Mouse (Mus musculus) C2C12 (cell line): ENCODE data around the gene Tmem52.

Experiments
- CTCF ChIP-seq: IDR thresholded peaks from one replicate; pipeline ENCODE4 v1.5.1; 2011; ENCODE audit not compliant: control insufficient read depth, insufficient read depth, insufficient read length
- MYOD1 ChIP-seq: IDR thresholded peaks from one replicate; pipeline ENCODE4 v1.6.1; 2011; ENCODE audit warnings: low read depth; ENCODE audit not compliant: control insufficient read depth, insufficient read length

DNA sequence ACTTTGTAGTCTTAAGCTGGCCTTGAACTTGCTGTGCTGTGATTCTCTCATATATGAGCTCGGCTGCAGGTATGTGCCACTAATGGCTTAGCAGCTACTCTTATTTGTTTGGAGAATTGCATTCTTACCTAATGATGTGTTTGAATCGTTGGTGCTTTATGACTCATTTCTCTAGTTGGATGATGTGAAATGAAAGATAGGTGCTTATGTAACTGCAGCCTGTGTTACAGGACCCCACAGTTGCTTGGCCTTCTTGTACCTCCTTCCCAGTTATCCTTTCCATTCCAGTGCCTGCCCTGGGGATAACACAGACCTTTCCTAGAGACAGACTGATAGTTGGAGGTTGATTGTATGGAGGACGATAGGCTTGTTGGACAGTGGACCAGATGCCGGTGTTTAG is 39.7 kb downstream of the Tmem52 start:
- TF ChIP-seq CTCF = no peak
- no peak for TF ChIP-seq MYOD1
